Mouse (Mus musculus) cerebellum, adult 8-10 months (tissue): ENCODE data around the gene Kif18b.
A peak's percentile ranks its signal among the peaks of the same experiment; 100 is the strongest.

Experiments used
- DNase-seq: peaks from one replicate; pipeline ENCODE4 v3.0.0; 2022

The Kif18b gene

DNA sequence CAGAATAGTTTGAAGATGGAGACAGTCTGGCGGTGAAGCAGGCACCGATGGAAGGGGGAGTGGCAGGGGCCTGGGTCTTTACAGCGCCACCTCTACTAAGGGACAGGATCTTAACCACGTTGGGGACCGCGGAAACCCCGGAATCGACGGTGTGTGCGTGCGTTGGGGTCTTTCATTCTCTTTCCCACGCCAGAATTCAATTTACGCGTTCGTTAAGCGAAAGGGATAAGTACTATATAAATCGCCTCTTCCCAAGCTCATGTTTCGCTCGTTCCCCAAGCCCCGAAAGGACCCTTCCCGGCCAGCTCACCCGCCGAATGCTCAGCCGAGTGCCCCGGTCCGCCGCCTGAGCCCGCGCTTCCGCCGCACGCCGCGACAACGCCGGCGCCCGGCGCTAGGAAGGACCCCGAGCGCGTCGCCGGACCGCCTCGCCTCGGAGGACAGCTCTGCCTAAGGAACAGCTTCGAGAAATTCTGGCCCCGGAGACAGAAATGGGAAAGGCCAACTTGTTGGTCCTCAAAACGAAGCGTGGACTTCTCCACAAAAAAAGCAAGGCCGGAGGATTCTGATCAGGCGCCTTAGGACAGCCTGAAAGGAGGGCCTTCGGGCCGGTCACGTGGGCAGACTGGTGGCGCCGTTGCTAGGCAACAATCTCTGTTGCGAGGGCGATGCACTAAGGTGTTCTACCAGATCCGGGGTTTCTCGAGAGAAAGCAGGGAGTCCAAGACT is 44.2 kb downstream of the Kif18b start, which contains the start of the genes Eftud2 and Ccdc103:
Gene Eftud2, minus strand, starts transcription at position 401 of the 729 bp plus-strand sequence.
Gene Ccdc103, plus strand, starts transcription at position 620 of the 729 bp plus-strand sequence.
- peak; percentile 95 for DNase-seq

DNA sequence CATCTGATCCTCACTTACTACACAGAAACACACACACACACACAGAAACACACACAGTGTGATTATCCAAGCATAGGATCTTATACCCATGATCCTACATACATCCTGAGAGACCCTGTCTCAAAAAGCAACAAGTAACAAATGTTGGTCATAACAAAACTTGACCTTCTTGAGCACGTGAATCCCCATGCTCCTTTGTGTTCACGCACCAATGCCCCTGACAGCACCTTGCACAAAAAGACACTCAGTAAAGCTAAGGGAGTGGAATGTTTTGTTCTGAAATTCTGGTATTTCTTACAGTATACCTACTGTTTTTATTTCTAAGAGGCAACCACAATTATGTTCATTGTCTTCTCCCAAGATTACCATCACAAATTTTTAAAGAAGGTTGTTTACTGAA is 45.4 kb downstream of the Kif18b start:
- DNase-seq = no peak

DNA sequence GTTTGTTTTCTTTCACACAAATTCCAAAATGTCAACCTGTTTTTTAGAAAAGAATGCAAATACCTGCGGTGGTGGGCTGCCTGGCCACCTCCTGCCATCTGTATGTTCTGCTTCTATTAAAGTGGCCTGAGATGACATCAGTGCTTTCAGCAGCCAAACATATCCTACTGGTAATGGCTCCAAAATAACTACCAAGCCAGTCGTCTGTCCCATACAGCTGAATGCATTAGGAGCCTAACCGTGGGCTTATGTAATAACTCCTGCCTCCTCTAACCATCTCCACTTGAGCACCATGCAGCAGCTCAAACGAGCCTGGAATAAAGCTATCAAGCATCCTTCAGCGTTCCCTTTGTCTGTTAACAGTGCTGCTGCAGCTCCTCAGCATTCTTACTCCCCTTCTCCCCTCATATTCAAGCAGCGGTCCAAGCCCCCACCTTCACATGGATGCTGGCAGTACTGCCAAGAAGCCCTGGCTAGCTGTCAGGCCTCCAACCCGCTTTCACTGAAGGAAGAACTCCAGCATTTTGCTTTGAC is 50.1 kb downstream of the Kif18b start:
- peak; percentile 70 for DNase-seq

DNA sequence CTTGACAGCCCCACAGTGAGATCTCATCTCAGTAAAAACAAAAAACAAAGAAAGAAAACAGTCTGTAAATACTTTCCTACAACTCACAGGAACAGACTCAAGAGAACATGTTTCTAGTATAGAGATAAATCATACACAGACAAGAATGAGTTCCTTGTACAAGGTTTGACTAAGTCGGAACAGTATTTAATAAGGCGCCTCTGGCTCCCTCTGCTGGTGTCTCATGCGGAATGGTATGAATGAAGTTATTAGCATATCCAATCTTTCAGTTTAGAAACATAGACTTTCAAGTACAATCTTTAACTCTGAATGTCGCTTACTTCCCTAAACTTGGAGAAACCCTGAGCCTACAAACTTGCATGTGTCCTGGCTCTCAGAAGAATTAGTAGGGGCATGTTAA is 60.7 kb downstream of the Kif18b start:
- DNase-seq = peak; percentile 66

DNA sequence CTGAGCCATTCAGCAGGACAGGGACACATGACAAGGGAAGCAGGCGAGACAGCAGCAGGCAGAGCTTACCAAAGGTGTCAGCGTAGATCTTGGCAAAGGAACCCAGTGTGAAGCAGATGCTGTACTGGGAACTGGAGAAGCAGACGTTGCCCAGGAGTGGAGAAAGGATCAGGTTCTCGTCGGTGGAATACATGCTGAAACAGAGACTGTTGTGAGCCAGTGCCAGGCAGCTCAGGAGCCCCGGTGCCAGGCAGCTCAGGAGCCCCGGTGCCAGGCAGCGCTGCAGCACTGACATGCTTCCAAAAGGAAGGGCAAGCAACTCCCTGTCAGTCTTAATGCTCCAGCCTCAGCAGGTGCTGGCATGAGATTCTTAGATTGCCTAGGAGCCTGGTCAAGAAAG is 65.0 kb downstream of the Kif18b start:
- peak; percentile 29 for DNase-seq

DNA sequence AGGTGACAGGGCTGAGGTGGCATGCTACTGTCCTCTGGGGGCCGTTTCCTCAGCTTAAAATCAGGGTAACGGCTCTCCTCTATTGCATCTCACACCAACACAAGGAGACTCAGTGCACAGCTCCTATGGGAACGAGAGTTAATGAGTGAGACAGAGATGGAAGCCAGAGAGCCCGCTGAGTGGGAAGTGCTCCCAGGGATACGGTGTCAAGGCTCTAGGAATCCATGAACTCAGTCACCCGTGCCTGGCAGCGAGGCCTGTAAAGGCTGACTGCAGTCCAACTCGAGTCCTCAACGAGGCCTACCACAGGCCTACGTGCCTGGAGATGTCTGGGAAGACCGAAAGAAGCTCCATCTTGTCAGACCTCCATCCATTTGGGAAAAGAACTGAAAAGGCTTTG is 66.0 kb downstream of the Kif18b start:
- DNase-seq = no peak

DNA sequence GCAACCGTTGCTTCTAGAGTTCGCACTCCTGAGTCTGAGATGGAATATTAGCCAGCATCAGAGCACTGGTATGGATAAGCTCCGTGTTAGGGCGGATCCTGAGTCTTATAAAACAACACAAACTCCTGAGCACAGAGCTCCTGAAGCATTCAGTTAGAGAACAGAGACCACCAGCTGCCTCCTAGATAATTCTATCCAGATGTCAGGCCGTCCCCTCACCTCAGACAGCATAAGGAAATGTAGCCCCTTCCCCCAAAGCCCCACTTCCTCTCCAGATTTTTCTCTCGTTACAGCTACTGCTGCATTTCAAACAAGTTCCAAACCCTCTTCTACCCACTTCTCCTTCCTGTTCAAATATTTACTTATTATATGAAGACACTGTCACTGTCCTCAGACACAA is 69.0 kb downstream of the Kif18b start:
- no peak for DNase-seq
